Mouse (Mus musculus): ENCODE measurements around the gene Prm3.

DNA sequence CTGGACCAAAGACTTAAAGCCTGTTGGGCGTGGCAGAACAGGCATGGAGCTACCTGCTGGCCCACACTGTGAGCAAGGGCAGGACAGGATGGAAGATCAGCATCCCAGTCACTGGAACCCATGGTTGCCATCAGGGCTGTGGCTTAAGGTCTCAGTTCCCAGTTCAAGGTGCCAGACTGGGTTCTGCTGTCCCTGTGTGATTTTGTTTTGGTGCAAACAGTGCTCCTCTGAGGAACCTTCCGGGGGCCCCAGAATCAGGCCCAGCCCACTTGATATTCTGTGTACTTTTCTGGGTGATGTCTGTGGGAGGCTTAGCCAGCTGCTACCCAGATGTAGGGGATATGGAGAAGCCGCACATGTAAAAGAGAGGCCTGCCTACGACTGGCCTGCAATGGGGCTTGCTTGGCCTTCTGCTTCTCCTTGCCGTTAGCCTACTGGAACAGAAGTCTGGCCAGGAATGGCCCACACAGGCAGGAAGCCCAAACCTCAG is 10.0 kb downstream of the Prm3 start:
- no peak for TF ChIP-seq CTCF (IDR thresholded peaks at IDR 0.05; ENCODE audit: low read depth, low read length)
- no peak for TF ChIP-seq POLR2A (IDR thresholded peaks at IDR 0.05; ENCODE audit: insufficient read depth, low read length)
